Mouse (Mus musculus): ENCODE measurements at regions not wholly inside any gene's neighbourhood (a gene's known extent, or its start where the extent isn't known, plus 50 kb on each side); places are given as distances from the start of the nearest gene placed in this dataset.

DNA sequence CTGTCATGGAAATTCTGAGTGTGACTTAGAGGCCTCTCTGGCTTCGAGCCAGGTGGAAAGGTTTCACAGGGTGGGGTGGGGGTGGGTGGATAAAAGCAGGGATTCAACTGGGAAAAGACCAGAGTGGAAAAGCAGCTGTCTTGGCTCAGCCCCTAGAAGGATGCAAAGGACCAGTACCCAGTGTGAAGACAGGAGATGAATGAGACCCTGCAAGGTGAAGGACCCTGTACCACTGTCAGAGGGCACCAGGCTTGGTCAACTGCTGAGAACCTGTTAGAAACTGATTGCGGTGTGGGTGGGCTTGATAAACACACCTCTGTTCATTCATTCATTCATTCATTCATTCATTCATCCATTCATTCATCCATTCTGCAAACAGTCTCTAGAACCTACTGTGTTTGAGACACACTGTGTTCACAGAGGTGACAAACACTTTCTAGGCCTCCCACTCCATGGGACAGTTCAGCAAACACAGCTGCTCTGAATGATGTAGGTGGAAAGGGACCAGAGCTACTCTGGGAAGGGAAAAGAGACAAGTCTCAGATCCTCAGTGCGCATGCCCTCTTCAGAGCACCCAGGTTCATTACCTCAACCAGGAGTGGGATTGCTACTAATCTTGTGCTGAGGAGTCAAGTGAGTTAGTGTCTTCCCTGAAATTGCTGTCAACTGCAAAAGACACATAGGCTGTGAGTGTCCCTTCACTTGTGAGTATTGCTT lies 100.4 kb upstream of the Sesn3 start:
- TF ChIP-seq CTCF (IDR thresholded peaks at IDR 0.05; ENCODE audit: low read depth), result no peak
- no peak for TF ChIP-seq EP300 (IDR thresholded peaks at IDR 0.05; ENCODE audit: low read depth)
